Mouse (Mus musculus) embryonic facial prominence, embryonic 10.5 days (tissue): ENCODE results near the gene Pde8b. TPM values are rescaled to one million over a fixed set of nuclear protein-coding genes. Genes with fewer than 3 reads are reported as not detected.
"Not testable (repeated sequence)": the region's sequence is repeated elsewhere in the genome, so short reads cannot be mapped to it uniquely, and the experiment has no call there.

Source experiments
- DNase-seq: peaks from one replicate; pipeline ENCODE4 v3.0.0-alpha.2; 2017; ENCODE audit warnings: low spot score
- H3K27ac ChIP-seq: fragments of 300-500 bp; sonication (generic); replicated peaks from 2 replicates; pipeline ENCODE4 v1.5.1; 2016; ENCODE audit warnings: mild to moderate bottlenecking
- H3K27me3 ChIP-seq: fragments of 300-500 bp; sonication (generic); replicated peaks from 2 replicates; pipeline ENCODE4 v1.6.1; 2016; ENCODE audit warnings: low read depth, mild to moderate bottlenecking; ENCODE audit not compliant: poor library complexity, severe bottlenecking
- H3K36me3 ChIP-seq: fragments of 300-500 bp; sonication (generic); replicated peaks from 2 replicates; pipeline ENCODE4 v1.6.1; 2016; ENCODE audit warnings: mild to moderate bottlenecking, moderate library complexity
- H3K4me1 ChIP-seq: fragments of 300-500 bp; sonication (generic); 2 replicates; pipeline ENCODE4 v1.6.1; 2016
- H3K4me3 ChIP-seq: fragments of 300-500 bp; sonication (generic); 2 replicates; pipeline ENCODE4 v1.5.1; 2016; ENCODE audit warnings: mild to moderate bottlenecking, moderate library complexity
- H3K9me3 ChIP-seq: fragments of 300-500 bp; sonication (generic); 2 replicates; pipeline ENCODE4 v1.6.1; 2016; ENCODE audit warnings: mild to moderate bottlenecking
- WGBS: fragments of 180-500 bp; shearing (Covaris S2); methylation state at CpG from one replicate; pipeline ENCODE4 v1.1.7; 2016; 5-methylcytosine and 5-hydroxymethylcytosine counted together
- polyA plus RNA-seq: library from polyadenylated mRNA; unstranded; fragments of >200 nt; fragmentation: Nextera tagmentation; extraction: Ambion mirVana; gene quantifications from 2 replicates; pipeline ENCODE4 v1.2.1, GENCODE M21; 2016

Pde8b gene
- polyA plus RNA-seq, 1 experiment from 2014 or later, result 1.1 TPM

DNA sequence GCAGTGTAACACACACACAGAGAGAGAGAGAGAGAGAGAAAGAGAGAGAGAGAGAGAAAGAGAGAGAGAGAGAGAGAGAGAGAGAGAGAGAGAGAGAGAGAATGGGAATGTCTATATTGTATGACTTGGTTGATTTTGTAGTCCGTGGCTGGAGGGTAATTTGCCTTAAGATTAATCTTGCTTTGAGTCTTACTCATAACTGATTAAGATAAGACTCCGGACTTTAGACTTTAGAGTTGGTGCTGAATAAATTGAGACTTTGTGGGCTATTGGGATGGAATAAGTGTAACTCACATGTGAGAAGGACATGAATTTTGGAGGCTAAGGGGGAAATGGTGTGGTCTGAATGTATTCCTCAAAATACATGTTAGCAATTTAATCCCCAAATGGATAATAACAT is 7.1 kb downstream of the Pde8b start:
- WGBS, result 84% methylated on average over 2 of the region's 2 CpGs

DNA sequence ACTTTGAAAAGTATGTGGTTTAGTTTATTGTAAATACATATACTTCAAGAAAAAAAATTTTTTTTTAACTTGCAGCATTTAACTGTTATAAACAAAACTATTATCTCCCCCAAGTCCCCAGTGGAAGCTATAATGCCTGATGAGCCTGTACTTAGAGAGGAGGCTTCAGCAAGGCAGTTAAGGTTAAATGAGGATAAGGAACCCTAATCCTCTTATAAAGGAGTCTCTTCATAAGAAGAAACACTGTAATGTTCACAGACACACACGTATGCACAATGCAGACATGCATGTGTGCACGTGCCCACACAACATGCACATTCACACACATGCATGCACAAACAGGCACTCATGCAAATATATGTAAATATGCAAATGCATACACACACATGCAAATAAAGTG is 12.6 kb downstream of the Pde8b start:
- Histone ChIP-seq H3K4me1 (no peaks in the 10 kb centered on the region), H3K27ac (no peak overlapping the region), H3K36me3 (no peaks in the 10 kb centered on the region), H3K4me3 (no peak overlapping the region), H3K27me3 (no peaks in the 10 kb centered on the region), H3K9me3 (no peaks in the 10 kb centered on the region)
- 91% methylated on average over 2 of the region's 2 CpGs for WGBS
- no peak for DNase-seq

More for the DNA sequence above, 7.1 kb downstream of the Pde8b start:
- H3K36me3 ChIP-seq, result no peaks in the 10 kb centered on the region
- no peak overlapping the region for H3K27ac ChIP-seq
- DNase-seq, result no peak
- H3K9me3 ChIP-seq, result no peaks in the 10 kb centered on the region
- H3K4me3 ChIP-seq, result no peak overlapping the region
- H3K27me3 ChIP-seq, result 0 out of 2 replicates have a peak, but pooled peaks cover 3% of the 10 kb centered on the region
- H3K4me1 ChIP-seq, result no peaks in the 10 kb centered on the region

DNA sequence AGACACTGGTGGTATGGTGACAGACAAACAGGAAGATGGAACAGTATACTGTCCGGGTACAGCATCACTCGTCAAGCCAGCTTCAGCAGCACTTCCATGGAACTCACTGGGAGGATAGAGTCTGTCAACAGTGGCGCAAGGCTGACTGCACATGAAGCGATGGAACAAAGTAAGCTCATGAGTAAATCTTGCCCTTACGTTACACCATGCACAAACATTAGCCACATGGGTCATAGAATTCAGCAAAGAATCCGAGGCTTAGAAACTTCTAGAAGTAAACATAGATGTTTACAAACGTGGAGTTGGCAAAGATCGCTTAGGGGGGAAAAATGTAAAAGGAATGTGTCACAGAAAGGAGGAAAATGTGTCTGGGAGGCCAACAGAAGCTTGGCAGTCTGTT is 14.9 kb downstream of the Pde8b start:
- H3K27me3 ChIP-seq, result no peaks in the 10 kb centered on the region
- H3K4me3 ChIP-seq, result no peak overlapping the region
- 85% methylated on average over 8 of the region's 8 CpGs for WGBS
- no peak for DNase-seq
- H3K4me1 ChIP-seq, result no peaks in the 10 kb centered on the region
- H3K27ac ChIP-seq, result no peak overlapping the region
- no peaks in the 10 kb centered on the region for H3K9me3 ChIP-seq
- H3K36me3 ChIP-seq, result no peaks in the 10 kb centered on the region

DNA sequence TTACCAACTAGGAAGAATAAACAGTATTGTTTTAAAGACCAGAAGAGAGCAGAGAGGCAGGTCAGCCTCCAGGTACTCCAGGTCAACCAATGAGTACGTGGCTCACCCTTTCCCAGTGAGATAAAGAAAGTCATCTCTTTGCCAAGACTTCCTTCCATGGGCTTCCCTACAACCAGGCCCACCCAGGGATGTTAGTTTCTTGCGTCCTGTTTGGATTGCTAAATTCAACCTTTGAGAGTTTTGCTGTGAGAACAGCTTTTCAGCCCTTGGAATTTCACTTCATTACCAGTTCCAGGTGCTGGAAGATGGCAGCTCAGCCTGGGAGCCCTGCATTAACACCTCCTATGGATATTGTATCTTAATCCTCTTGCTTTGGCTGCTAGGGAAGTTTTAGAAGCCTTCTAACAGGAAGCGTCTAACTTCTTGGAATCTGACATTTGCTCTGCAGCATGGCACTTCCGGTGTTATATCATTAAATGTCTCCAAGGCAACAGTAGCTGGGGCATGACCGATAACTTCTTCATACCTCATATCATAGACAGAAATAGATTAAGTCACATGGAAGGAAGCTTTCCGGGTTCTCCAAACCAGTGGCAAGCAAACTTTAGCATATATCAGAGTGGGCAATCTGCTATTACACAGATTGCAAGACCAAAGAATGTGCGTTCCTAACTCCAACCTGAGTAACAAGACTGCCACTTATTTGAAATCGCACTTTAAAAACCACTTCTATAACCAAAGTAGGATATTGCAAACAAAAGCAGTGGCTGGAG is 18.6 kb downstream of the Pde8b start:
- Histone ChIP-seq H3K36me3 (no peaks in the 10 kb centered on the region), H3K4me3 (no peak overlapping the region), H3K9me3 (no peaks in the 10 kb centered on the region), H3K27ac (no peak overlapping the region), H3K4me1 (no peaks in the 10 kb centered on the region), H3K27me3 (peaks cover 6% of the 10 kb centered on the region; the same call in 1 of the 2 replicates)
- WGBS, result 85% methylated on average over 8 of the region's 8 CpGs
- DNase-seq, result no peak

DNA sequence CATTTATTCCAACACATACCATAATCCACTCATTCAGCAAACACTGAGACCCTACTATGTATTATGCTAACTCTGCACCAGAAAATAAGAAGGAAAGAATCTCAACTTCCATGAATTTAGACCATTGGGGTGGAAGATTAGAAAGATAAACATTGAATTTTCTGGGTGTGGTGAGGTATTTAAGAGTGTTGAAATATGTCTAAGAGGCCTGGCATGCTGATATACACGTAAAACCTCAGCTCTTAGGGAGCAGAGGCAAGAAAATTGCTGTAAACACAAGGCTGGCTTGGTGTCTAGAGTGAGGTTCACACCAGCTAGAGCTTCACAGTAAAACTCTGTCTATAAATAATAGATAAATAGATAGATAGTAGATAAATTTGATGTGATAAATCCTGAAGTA is 19.8 kb downstream of the Pde8b start:
- H3K27ac ChIP-seq, result no peak overlapping the region
- H3K36me3 ChIP-seq, result no peaks in the 10 kb centered on the region
- H3K4me1 ChIP-seq, result no peaks in the 10 kb centered on the region
- no peak overlapping the region for H3K4me3 ChIP-seq
- no peaks in the 10 kb centered on the region for H3K9me3 ChIP-seq
- H3K27me3 ChIP-seq, result peaks cover 10% of the 10 kb centered on the region; the same call in 1 of the 2 replicates
- 84% methylated on average over 1 of the region's 1 CpGs for WGBS
- no peak for DNase-seq

DNA sequence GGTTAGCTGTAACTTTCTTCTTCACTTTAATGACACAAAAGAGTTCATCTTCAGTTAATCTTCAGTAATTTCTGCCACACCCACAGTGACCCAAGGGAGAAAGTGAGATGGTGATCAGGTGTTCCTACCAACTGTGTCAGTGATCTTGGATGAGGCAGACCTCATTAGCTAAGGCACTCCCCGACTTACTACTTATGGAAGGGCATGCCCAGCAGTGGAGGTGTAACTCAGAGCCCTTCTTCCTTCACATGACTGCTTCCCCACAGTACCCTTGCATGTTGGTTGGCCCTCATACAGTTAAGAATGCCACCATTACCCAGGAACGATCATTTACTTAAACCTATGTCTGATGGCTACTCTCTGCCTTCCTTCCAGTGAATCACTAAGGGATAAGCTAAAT is 25.6 kb downstream of the Pde8b start:
- WGBS, result 86% methylated on average over 2 of the region's 2 CpGs
- no peak for DNase-seq

DNA sequence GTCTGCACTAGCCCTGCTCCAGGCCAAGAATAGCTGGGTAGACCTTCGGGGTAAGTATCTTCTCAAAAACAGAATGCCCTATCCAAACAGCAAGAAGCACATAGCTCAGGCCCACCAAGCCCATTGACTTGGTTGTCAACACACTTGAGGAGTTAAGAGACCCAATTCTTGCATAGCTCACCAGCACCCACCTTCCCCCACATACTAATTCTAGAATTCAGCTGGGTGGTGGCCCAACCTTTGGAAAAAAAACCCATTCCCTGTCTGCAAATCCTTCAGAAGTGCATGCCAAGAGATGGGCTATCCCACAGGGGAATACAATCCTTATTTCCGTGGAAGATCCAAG is 26.7 kb downstream of the Pde8b start:
- peaks cover 73% of the 10 kb centered on the region for H3K27me3 ChIP-seq
- H3K4me3 ChIP-seq, result peak overlapping the region; percentile 81
- H3K36me3 ChIP-seq, result no peaks in the 10 kb centered on the region
- 54% methylated on average over 2 of the region's 2 CpGs for WGBS
- peak overlapping the region; percentile 67; the same call in 1 of the 2 replicates for H3K27ac ChIP-seq
- H3K4me1 ChIP-seq, result peaks cover 14% of the 10 kb centered on the region
- no peaks in the 10 kb centered on the region for H3K9me3 ChIP-seq
- no peak for DNase-seq

More for the DNA sequence above, 25.6 kb downstream of the Pde8b start:
- Histone ChIP-seq H3K4me3 (no peak overlapping the region), H3K27ac (no peak overlapping the region), H3K4me1 (peaks cover 14% of the 10 kb centered on the region), H3K27me3 (peaks cover 69% of the 10 kb centered on the region), H3K9me3 (no peaks in the 10 kb centered on the region), H3K36me3 (no peaks in the 10 kb centered on the region)

DNA sequence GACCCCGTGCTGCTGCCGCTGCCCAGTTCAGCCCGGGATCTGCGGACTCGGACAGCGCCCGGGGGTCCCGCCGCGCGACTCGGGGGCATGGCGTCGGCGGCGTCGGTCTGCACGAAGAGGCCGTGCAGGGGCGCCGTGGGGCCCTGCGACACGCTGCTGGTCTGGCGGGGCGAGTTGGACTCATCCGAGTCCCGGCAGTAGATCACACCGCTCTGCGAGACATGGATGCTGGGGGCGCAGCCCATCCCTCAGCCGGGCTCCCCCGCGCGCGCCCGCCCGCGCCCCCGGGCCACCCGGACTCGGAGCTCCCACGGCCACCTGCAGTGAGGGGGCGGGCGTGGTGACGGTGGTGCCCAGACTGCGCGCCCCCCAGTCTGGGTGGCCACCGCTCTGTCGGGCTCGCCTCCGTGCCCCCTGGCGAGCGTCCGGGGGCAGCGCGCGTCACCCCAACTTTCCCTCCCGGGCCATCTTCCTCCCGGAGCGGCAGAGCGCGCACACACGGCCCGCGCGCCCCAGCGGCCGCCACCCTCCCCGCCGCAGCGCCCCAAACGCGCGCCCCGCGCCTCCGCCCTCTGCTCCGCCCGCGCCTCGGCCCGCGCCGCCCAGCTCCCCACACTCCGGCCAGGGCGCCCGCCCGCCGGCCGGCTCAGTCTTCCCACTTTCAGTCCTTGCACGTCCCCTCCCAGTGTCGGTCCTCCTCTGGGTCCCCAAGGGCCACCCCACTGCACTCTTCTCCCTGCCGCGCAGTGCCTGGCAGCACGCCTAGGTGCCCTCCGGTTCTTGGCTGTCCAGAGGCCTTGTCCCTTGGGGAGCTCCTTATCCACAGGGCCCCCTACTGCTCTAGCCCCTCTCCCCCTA is 27.3 kb downstream of the Pde8b start:
- peak overlapping the region; percentile 67 for H3K27ac ChIP-seq
- 1% methylated on average over 92 of the region's 96 CpGs for WGBS
- H3K4me3 ChIP-seq, result peak overlapping the region; percentile 81
- peak; percentile 55 for DNase-seq
- no peaks in the 10 kb centered on the region for H3K9me3 ChIP-seq
- peaks cover 73% of the 10 kb centered on the region for H3K27me3 ChIP-seq
- H3K4me1 ChIP-seq, result peaks cover 14% of the 10 kb centered on the region
- no peaks in the 10 kb centered on the region for H3K36me3 ChIP-seq

DNA sequence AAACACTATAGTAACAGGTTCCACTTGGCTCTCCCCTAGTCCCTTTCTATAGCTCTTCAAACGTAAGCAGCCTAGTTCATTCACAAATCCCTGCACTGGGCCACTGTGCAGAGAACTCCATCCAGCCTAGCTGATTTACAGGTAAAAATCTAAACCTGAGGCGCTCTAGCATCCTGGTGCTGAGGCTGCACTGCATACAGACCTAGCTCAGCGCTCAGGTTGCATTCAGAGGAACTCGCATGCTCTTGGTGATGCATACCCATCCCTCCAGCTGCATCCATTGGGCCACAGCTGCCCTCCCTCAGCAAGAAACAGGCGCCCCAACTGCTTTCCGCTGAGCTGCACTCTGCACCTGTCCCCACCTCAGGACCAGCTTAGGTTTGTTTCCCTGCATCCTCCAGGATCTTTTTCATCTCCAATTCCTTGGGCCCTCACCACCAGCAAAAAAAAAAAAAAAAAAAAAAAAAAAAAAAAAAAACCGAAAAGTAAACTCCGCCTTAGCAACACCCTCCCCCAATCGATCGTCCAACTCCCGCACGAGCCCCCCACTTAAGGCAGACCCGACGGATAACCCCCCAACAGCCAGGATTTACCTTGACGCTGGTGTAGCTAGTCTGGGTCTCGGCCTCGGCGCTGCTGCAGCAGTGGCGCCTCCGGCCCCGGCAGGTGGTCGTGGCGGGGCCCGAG is 28.1 kb downstream of the Pde8b start:
- Histone ChIP-seq H3K36me3 (no peaks in the 10 kb centered on the region), H3K27me3 (peaks cover 71% of the 10 kb centered on the region), H3K27ac (peak overlapping the region; percentile 67; the same call in 1 of the 2 replicates), H3K4me1 (peaks cover 14% of the 10 kb centered on the region), H3K9me3 (no peaks in the 10 kb centered on the region), H3K4me3 (peak overlapping the region; percentile 81)
- DNase-seq, result peak; percentile 27
- 2% methylated on average over 24 of the region's 24 CpGs for WGBS

DNA sequence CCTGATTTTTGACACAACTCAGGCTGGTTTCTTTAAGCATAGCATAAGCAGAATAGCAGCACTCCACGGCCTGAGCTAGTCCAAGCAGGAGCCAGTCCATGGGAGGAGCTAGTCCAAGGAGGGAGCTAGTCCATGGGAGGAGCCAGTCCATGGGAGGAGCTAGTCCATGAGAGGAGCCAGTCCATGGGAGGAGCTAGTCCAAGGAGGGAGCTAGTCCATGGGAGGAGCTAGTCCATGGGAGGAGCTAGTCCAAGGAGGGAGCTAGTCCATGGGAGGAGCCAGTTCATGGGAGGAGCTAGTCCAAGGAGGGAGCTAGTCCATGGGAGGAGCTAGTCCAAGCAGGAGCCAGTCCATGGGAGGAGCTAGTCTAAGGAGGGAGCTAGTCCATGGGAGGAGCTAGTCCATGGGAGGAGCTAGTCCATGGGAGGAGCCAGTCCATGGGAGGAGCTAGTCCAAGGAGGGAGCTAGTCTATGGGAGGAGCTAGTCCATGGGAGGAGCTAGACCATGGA is 34.4 kb downstream of the Pde8b start:
- not testable (repeated sequence) for DNase-seq, H3K36me3 ChIP-seq
- 39% methylated on average over 1 of the region's 1 CpGs for WGBS

DNA sequence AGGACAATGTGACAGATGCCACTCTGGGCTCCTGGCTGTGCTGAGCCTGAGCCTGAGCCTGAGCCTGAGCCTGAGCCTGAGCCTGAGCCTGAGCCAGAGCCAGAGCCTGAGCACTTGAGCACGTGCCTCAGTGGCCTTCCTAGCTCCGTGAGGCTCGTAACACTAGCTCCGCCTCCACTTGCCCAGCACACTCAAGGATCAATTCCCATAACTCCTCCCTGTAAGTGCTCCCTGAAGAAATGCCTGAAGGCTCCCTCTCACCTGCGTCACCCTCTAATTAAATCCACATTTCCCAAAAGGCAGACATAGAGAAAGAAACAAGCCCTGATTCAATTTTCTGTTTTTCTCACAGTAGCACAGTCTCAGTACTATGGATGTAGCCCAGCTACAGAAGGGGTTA is 37.8 kb downstream of the Pde8b start:
- WGBS, result 61% methylated on average over 5 of the region's 5 CpGs
- Histone ChIP-seq H3K9me3 (0 out of 2 replicates have a peak, but pooled peaks cover 3% of the 10 kb centered on the region), H3K4me3 (no peak overlapping the region), H3K36me3 (no peaks in the 10 kb centered on the region), H3K4me1 (no peaks in the 10 kb centered on the region), H3K27ac (no peak overlapping the region), H3K27me3 (no peaks in the 10 kb centered on the region)
- DNase-seq, result no peak

More for the DNA sequence above, 34.4 kb downstream of the Pde8b start:
- H3K4me3 ChIP-seq, H3K4me1 ChIP-seq, H3K9me3 ChIP-seq, H3K27ac ChIP-seq: not testable (repeated sequence)
- H3K27me3 ChIP-seq, result peaks cover 16% of the 10 kb centered on the region

DNA sequence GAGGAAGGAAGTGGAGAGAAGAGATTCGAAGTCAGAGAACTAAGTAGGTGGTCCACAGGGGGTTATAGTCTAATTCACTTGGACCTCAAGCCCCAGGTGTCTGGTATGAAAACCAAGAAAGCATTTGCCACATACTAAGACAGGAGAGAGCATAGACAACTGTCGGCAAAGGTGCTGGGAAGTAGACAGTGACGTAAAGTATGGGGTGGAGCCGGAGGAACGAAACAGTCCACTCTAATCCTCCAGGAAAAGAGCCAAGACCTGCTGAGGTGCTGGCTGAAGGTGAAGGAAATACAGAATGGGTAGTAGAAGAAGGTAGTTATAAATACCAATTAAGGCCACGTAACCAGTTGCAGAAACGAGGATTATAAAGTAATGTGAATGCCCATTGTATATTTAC is 42.8 kb downstream of the Pde8b start:
- H3K27ac ChIP-seq, H3K27me3 ChIP-seq, H3K4me1 ChIP-seq, H3K4me3 ChIP-seq, H3K9me3 ChIP-seq, DNase-seq, H3K36me3 ChIP-seq: not testable (repeated sequence)
- 87% methylated on average over 7 of the region's 7 CpGs for WGBS
